Mouse (Mus musculus): ENCODE data around the gene 1700025G04Rik. TPM values are rescaled to one million over a fixed set of nuclear protein-coding genes. Genes with fewer than 3 reads are reported as not detected.

Gene 1700025G04Rik
- polyA plus RNA-seq, 1 experiment from 2014 or later = 2.3 TPM

DNA sequence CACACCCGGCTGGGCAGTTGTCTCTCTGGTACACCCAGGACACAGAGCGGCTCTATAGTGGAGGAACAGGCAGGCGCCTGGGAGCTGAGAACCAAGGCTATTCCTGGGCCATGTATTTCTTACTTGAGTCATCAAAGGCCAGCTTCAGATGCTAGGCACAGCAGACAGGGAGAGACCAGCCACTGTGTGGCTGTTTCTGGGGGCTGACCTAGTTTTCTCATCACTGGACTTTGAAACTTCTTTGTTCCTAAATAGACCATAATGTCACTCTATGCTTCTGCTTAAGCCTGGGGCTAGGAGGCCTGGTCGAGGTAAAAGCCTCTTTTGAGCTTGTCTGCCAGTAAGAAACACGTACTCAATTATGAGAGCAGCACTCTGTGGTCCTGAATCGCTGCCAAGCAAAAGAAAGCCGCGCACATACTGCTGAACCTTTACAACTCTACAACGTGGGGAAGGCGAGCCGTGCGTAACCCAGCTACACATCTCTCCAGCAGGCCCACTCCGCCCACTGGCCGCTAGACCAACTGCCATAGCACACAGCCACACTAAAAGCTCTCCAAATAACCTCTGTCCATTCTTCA is 199.8 kb downstream of the 1700025G04Rik start:
- ATAC-seq (ENCODE audit: low read depth) = no peak
- no peak overlapping the region for H3K9ac ChIP-seq (ENCODE audit: low read depth, low read length)
- no peaks in the 10 kb centered on the region for H3K9me3 ChIP-seq (replicated peaks; ENCODE audit: control insufficient read depth, low read length)
- no peaks in the 10 kb centered on the region for H3K27me3 ChIP-seq (ENCODE audit: control insufficient read depth, insufficient read depth, low read depth, low read length)
- no peak overlapping the region for H3K4me3 ChIP-seq (ENCODE audit: low read depth, low read length)
- no peaks in the 10 kb centered on the region for H3K36me3 ChIP-seq (ENCODE audit: control insufficient read depth, insufficient read depth)
- 72% methylated on average over 14 of the region's 14 CpGs for WGBS (ENCODE audit: insufficient replicate concordance)
- H3K4me1 ChIP-seq (ENCODE audit: control insufficient read depth, low read depth, low read length) = no peaks in the 10 kb centered on the region
- H3K27ac ChIP-seq (ENCODE audit: low read length) = no peak overlapping the region
- H3K4me2 ChIP-seq (ENCODE audit: low read depth, low read length) = no peak overlapping the region

DNA sequence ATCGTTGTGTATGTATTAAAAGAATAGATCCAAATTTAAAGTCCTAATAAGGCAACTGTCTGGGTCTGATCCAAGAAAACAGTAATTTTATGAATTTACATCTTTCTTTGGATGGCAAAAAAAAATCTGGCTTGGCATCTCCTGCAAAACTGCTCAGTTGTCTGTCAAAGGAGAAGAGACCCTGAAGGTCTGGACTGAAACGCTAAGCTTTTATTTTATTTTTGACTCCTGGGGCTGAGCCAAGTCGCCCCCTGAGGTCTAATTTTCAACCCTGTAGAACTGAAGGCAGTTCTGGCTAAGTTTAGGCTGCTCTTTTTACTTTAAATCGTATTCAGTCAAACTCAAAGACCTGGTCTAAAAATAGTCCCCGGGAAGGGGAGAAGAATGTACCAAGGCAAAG is 202.3 kb downstream of the 1700025G04Rik start:
- no peak overlapping the region for H3K4me2 ChIP-seq (ENCODE audit: low read depth, low read length)
- H3K9me3 ChIP-seq (replicated peaks; ENCODE audit: control insufficient read depth, low read length) = no peaks in the 10 kb centered on the region
- H3K4me3 ChIP-seq (ENCODE audit: low read depth, low read length) = no peak overlapping the region
- no peak overlapping the region for H3K27ac ChIP-seq (ENCODE audit: low read length)
- H3K36me3 ChIP-seq (ENCODE audit: control insufficient read depth, insufficient read depth) = no peaks in the 10 kb centered on the region
- no peaks in the 10 kb centered on the region for H3K4me1 ChIP-seq (ENCODE audit: control insufficient read depth, low read depth, low read length)
- 52% methylated on average over 5 of the region's 5 CpGs for WGBS (ENCODE audit: insufficient replicate concordance)
- ATAC-seq (ENCODE audit: low read depth) = no peak
- H3K9ac ChIP-seq (ENCODE audit: low read depth, low read length) = no peak overlapping the region
- H3K27me3 ChIP-seq (ENCODE audit: control insufficient read depth, insufficient read depth, low read depth, low read length) = no peaks in the 10 kb centered on the region

DNA sequence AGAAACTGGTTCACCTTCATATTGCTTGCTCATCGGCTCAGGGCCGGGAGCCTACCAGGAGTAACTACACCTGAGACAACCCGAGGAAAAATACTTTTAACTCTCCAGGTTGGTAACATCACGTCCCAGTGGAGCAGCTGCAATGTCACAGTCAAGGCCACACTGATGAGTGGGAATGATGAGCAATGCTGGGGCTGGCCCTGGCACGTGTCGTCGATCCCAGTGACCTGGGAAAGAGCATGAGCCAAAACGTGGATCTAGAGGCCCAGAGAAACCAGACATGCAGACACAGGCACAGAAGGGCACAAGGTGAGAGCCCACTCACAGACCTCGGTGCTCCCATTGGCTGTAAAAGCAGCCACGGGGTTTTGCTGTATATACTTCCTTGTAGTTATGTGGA is 202.8 kb downstream of the 1700025G04Rik start:
- H3K4me1 ChIP-seq (ENCODE audit: control insufficient read depth, low read depth, low read length) = no peaks in the 10 kb centered on the region
- 69% methylated on average over 10 of the region's 10 CpGs for WGBS (ENCODE audit: insufficient replicate concordance)
- ATAC-seq (ENCODE audit: low read depth) = no peak

DNA sequence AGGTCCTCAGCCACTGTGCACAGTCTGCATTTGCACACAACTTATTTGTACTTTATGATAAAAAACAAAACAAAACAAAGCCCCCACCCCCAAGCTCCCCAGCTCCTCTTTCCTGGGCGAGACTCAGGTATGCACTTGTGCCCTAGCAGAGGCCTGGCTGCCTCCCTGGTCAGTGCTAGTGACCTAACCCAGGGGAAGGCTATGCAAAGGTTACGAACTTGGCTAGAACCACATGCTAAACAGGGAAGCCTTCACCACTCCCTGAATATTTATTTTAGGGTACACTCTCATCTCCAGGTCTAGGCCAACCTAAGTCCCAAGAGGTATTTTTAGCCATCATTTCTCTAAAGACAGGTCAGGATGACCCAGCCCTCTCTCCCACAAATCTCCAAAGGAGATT is 203.8 kb downstream of the 1700025G04Rik start:
- Histone ChIP-seq H3K36me3 (ENCODE audit: control insufficient read depth, insufficient read depth) (no peaks in the 10 kb centered on the region), H3K4me3 (ENCODE audit: low read depth, low read length) (no peak overlapping the region), H3K4me1 (ENCODE audit: control insufficient read depth, low read depth, low read length) (no peaks in the 10 kb centered on the region), H3K9ac (ENCODE audit: low read depth, low read length) (no peak overlapping the region), H3K27ac (ENCODE audit: low read length) (no peak overlapping the region), H3K27me3 (ENCODE audit: control insufficient read depth, insufficient read depth, low read depth, low read length) (no peaks in the 10 kb centered on the region), H3K4me2 (ENCODE audit: low read depth, low read length) (no peak overlapping the region), H3K9me3 (replicated peaks; ENCODE audit: control insufficient read depth, low read length) (no peaks in the 10 kb centered on the region)
- no peak for ATAC-seq (ENCODE audit: low read depth)
- 54% methylated on average over 2 of the region's 2 CpGs for WGBS (ENCODE audit: insufficient replicate concordance)

More for the DNA sequence above, 202.8 kb downstream of the 1700025G04Rik start:
- Histone ChIP-seq H3K4me2 (ENCODE audit: low read depth, low read length) (no peak overlapping the region), H3K36me3 (ENCODE audit: control insufficient read depth, insufficient read depth) (no peaks in the 10 kb centered on the region), H3K27me3 (ENCODE audit: control insufficient read depth, insufficient read depth, low read depth, low read length) (no peaks in the 10 kb centered on the region), H3K9me3 (replicated peaks; ENCODE audit: control insufficient read depth, low read length) (no peaks in the 10 kb centered on the region), H3K27ac (ENCODE audit: low read length) (no peak overlapping the region), H3K9ac (ENCODE audit: low read depth, low read length) (no peak overlapping the region), H3K4me3 (ENCODE audit: low read depth, low read length) (no peak overlapping the region)

DNA sequence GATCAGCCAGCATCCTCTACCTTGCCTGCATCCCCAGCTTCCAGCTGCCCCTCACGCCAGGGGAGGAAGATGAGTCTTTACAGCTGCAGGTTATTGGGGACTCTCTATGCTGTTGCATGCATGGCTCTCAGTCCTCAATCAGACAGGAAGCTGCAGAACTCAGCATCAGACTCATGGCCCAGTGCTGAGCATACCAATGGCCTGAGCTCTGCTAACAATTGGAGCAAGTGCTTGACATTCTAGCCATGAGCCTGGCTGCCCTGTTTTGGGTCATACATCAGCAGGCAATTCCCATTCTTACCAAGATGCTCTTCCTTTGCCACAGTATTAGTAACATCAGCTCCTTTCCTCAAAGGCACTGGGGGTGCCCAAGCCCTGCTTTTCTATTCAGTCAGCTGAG is 208.7 kb downstream of the 1700025G04Rik start:
- Histone ChIP-seq H3K36me3 (ENCODE audit: control insufficient read depth, insufficient read depth) (no peaks in the 10 kb centered on the region), H3K4me1 (ENCODE audit: control insufficient read depth, low read depth, low read length) (no peaks in the 10 kb centered on the region), H3K4me2 (ENCODE audit: low read depth, low read length) (no peak overlapping the region), H3K4me3 (ENCODE audit: low read depth, low read length) (no peak overlapping the region), H3K9me3 (replicated peaks; ENCODE audit: control insufficient read depth, low read length) (no peaks in the 10 kb centered on the region), H3K27me3 (ENCODE audit: control insufficient read depth, insufficient read depth, low read depth, low read length) (no peaks in the 10 kb centered on the region), H3K27ac (ENCODE audit: low read length) (no peak overlapping the region), H3K9ac (ENCODE audit: low read depth, low read length) (no peak overlapping the region)
- no peak for ATAC-seq (ENCODE audit: low read depth)
- 61% methylated on average over 1 of the region's 1 CpGs for WGBS (ENCODE audit: insufficient replicate concordance)

DNA sequence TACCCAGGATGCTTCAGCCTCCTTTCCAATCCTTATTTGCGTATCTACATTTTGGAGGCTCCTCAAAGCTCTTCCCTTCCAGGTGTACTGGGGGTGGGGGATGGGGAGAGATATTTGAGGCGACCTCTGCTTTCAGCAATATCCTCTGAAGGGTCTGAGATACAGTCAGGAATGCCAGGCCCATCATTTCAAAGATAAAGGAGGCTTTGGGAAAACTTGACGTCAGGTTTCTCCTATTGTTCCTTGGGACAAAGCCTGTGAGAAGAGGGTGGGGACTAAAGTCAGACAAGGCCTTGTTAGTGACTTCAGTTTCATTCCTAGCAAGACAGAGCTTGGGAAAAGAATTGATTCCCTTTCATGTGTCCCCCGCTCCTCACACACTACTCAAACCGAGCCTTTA is 209.2 kb downstream of the 1700025G04Rik start:
- Histone ChIP-seq H3K27me3 (ENCODE audit: control insufficient read depth, insufficient read depth, low read depth, low read length) (no peaks in the 10 kb centered on the region), H3K4me3 (ENCODE audit: low read depth, low read length) (no peak overlapping the region), H3K9ac (ENCODE audit: low read depth, low read length) (no peak overlapping the region), H3K9me3 (replicated peaks; ENCODE audit: control insufficient read depth, low read length) (no peaks in the 10 kb centered on the region), H3K36me3 (ENCODE audit: control insufficient read depth, insufficient read depth) (no peaks in the 10 kb centered on the region), H3K4me2 (ENCODE audit: low read depth, low read length) (no peak overlapping the region), H3K27ac (ENCODE audit: low read length) (no peak overlapping the region), H3K4me1 (ENCODE audit: control insufficient read depth, low read depth, low read length) (no peaks in the 10 kb centered on the region)
- ATAC-seq (ENCODE audit: low read depth) = no peak
- 56% methylated on average over 5 of the region's 5 CpGs for WGBS (ENCODE audit: insufficient replicate concordance)

DNA sequence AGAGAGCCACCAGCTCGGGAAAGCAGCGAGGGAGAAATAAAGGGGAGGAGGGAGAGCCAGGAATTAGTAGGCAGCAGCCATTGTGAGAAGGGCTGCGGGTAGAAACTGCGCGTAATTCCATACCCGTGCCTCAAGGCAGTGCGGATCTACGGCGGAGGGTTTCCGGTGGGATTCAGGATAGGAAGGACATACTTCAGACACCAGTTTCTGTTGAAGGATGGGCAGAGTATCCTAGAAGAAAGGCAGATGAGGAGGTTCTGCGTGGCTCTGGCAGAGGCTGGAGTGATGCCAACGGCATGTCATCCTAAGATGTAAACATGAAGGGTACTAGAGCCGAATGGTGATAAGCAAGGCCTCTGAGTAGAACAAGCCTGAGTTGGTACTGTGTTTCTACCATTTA is 210.0 kb downstream of the 1700025G04Rik start:
- no peaks in the 10 kb centered on the region for H3K27me3 ChIP-seq (ENCODE audit: control insufficient read depth, insufficient read depth, low read depth, low read length)
- H3K9me3 ChIP-seq (replicated peaks; ENCODE audit: control insufficient read depth, low read length) = no peaks in the 10 kb centered on the region
- H3K9ac ChIP-seq (ENCODE audit: low read depth, low read length) = no peak overlapping the region
- H3K4me2 ChIP-seq (ENCODE audit: low read depth, low read length) = no peak overlapping the region
- no peaks in the 10 kb centered on the region for H3K4me1 ChIP-seq (ENCODE audit: control insufficient read depth, low read depth, low read length)
- 75% methylated on average over 13 of the region's 13 CpGs for WGBS (ENCODE audit: insufficient replicate concordance)
- no peak overlapping the region for H3K4me3 ChIP-seq (ENCODE audit: low read depth, low read length)
- H3K27ac ChIP-seq (ENCODE audit: low read length) = no peak overlapping the region
- no peak for ATAC-seq (ENCODE audit: low read depth)
- no peaks in the 10 kb centered on the region for H3K36me3 ChIP-seq (ENCODE audit: control insufficient read depth, insufficient read depth)

DNA sequence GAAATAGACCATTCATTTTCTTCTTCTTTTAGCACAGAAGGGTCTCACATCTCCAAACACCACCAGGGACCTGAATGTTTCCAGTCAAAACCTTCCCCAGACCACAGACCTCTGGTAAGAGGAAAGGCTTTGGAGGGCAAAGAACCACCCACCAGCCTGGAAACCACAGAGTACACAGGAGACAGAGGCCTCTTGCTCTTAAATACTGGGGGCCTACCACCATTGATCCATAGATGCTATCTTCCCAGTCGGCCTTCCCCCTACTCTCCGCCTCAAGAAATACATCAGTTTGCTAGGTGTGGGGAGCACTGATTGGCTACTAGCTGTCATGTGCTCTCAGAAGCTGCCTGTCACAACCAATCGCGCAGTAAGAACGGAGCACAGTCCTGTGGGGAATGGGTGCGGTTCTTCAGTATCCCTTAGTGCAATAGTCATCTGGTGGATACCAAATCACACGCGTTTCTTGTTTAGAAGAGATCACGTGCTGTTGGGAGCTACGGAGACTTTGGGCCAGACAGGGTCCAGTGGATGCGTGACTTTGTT is 210.5 kb downstream of the 1700025G04Rik start:
- Histone ChIP-seq H3K27ac (ENCODE audit: low read length) (no peak overlapping the region), H3K9ac (ENCODE audit: low read depth, low read length) (no peak overlapping the region), H3K4me1 (ENCODE audit: control insufficient read depth, low read depth, low read length) (no peaks in the 10 kb centered on the region), H3K4me2 (ENCODE audit: low read depth, low read length) (no peak overlapping the region), H3K27me3 (ENCODE audit: control insufficient read depth, insufficient read depth, low read depth, low read length) (no peaks in the 10 kb centered on the region), H3K9me3 (replicated peaks; ENCODE audit: control insufficient read depth, low read length) (no peaks in the 10 kb centered on the region), H3K4me3 (ENCODE audit: low read depth, low read length) (no peak overlapping the region), H3K36me3 (ENCODE audit: control insufficient read depth, insufficient read depth) (no peaks in the 10 kb centered on the region)
- no peak for ATAC-seq (ENCODE audit: low read depth)
- 64% methylated on average over 11 of the region's 11 CpGs for WGBS (ENCODE audit: insufficient replicate concordance)

DNA sequence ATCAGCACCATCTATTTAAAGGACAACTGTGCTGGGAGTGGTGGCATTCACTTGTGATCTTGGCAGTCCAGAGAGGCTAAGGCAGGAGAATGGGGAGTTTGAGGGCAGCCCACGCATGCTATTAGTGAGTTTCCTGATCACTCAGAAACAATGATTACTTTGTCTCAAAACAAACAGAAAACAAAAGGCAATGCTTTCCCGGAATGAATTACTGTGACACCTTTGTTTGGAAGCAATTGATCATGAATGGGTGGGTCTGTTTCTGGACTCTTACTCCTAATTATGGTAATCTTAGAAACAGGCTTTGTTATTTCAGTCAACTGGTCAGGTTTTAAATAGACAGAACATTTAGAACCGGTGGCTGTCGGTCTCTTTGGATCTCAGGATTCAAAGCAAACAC is 211.5 kb downstream of the 1700025G04Rik start:
- H3K4me2 ChIP-seq (ENCODE audit: low read depth, low read length) = no peak overlapping the region
- no peak overlapping the region for H3K4me3 ChIP-seq (ENCODE audit: low read depth, low read length)
- no peak for ATAC-seq (ENCODE audit: low read depth)
- no peaks in the 10 kb centered on the region for H3K9me3 ChIP-seq (replicated peaks; ENCODE audit: control insufficient read depth, low read length)
- H3K27me3 ChIP-seq (ENCODE audit: control insufficient read depth, insufficient read depth, low read depth, low read length) = no peaks in the 10 kb centered on the region
- WGBS (ENCODE audit: insufficient replicate concordance) = 45% methylated on average over 4 of the region's 4 CpGs
- no peaks in the 10 kb centered on the region for H3K4me1 ChIP-seq (ENCODE audit: control insufficient read depth, low read depth, low read length)
- no peak overlapping the region for H3K9ac ChIP-seq (ENCODE audit: low read depth, low read length)
- no peaks in the 10 kb centered on the region for H3K36me3 ChIP-seq (ENCODE audit: control insufficient read depth, insufficient read depth)
- no peak overlapping the region for H3K27ac ChIP-seq (ENCODE audit: low read length)

Measured in liver, embryonic 16.5 days (tissue).